Mouse (Mus musculus): ENCODE results near the gene Gm49358.

Gm49358 gene

DNA sequence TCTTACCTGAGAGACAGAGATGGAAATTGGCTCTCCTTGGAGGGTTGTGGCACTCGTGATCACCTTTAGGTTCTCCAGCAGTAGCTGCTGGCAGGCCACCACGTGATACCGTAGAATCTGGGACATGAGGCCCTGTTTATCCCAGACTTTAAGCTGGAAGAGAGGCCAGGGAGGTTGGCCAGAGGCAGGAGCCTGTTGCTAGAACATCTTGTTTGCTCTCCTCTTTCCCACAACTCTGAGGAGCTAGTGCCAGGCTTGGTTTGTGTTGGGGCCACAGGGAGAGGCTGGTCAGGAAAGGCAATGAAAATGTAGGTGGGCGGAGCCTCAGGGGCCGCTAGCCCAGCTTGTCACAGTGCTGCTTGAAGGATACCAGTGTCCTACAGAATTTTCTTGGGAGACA lies 108.8 kb downstream of the Gm49358 start:
- no peak for DNase-seq (ENCODE audit: low spot score)

DNA sequence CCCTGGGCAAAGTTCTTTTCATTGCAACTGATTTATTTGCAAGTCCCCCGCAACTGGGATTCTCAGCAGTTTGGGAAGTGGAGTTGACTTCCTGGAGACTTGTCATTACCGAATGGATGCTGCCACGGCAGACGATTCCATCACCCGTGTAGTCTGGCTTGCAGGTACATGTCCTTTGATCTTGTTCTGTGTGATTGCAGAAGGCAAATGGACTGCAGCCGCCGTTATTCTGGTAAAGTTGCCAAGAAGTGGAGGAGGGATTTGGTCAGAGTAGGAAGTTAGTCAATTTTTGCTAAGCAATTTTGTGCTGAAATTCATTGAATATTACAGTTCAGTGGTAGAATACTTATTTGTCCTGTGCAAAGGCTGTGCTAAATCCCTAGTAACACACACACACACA lies 114.9 kb downstream of the Gm49358 start:
- DNase-seq (ENCODE audit: low spot score) = no peak

DNA sequence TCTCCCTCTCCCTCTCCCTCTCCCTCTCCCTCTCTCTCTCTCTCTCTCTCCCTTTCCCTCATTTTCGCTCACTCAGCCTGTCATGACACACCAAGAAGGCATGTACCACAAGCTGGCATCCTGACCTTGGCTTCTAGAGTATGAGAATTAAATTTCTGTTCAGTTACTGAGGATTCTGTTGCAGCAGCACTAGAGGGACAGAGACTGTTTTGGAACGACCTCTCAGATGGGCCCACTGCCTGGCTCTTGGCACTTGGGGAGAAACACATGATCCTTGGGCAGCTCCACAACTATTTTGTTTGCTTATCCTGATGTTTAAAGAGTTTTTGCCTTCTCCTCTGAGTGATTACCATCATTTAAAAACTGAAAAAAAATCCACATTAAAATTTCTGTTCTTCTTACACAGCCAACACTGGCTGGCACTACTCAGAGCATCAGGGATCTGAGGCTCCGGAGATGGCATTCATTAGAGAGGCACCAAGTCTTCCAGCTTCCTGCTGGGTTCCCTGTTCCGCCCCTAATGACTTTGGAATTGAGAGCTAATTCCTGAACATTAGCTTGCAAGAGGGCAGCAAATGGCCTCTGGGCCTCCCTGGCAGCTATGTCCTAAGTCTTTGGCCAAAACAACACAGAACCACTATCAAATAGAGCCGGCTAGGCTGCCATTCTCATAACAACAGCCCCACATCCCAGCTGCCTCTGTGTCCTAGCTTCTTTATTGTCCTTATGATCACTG lies 116.5 kb downstream of the Gm49358 start:
- no peak for DNase-seq (ENCODE audit: low spot score)

DNA sequence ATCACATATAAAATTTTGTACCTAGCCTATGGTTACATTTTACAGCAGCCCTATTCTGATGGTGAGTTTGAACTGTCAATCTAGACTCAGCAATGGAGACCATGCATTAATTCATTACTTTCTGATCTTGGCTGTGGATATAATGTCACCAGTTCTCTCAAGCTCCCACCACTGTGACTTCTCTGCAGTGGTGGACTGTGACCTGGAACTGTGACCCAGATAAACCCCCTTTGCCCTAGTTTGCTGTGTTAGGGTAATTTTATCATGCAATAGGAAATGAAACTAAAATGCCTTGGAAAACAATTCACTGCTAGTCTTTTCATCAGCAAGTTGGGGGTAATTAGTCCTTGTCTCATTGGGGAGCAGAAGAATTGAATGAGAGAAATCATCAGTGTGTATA lies 117.7 kb downstream of the Gm49358 start:
- DNase-seq (ENCODE audit: low spot score) = no peak

All from c-Kit-positive CD71-positive TER-119-positive erythroid progenitor cells, embryonic 14.5 days (primary cell).